Mouse (Mus musculus): ENCODE data around the gene Map3k13.

DNA sequence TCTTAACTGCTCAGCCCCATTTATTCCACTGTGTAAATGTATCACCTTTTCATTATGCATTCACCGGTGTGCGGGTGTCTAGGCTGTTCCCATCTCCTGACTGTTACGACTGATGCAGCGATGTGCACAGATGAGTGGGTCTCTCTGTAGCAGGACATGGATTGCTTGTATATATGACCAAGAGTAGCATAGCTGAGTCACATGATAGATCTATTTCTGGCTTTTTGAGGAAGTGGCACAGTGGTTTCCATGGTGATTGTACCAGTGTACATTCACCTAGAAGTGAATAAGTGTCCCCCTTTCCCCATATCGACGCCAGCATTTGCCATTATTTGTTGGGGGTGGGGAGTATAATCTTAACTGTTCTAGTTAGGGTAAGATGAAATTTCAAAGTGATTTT lies 119.2 kb downstream of the Map3k13 start:
- TF ChIP-seq CTCF (IDR thresholded peaks at IDR 0.05; ENCODE audit: extremely low read depth, insufficient read depth, insufficient read length, insufficient replicate concordance) (no peak), POLR2A (IDR thresholded peaks at IDR 0.05; ENCODE audit: low read depth, low read length) (no peak)

All from spleen, adult 2 months (tissue).